Mouse (Mus musculus) fat pad, adult 2 months (tissue): ENCODE results near the gene Flot1.
A peak's percentile ranks its signal among the peaks of the same experiment; 100 is the strongest.
"Not testable (repeated sequence)": the region's sequence is repeated elsewhere in the genome, so short reads cannot be mapped to it uniquely, and the experiment has no call there.

Experiments
- DNase-seq: peaks from one replicate; pipeline ENCODE4 v3.0.0-alpha.2; 2011; ENCODE audit warnings: low read depth, low spot score; ENCODE audit errors: extremely low read depth

Gene Flot1

GRCm38 (mm10) chr17:35835424-35836140, 12.6 kb downstream of the Flot1 start:
- no peak for DNase-seq

- DNase-seq = no peak
Observed at GRCm38 (mm10) chr17:35836178-35836965, 13.3 kb downstream of the Flot1 start.

DNA sequence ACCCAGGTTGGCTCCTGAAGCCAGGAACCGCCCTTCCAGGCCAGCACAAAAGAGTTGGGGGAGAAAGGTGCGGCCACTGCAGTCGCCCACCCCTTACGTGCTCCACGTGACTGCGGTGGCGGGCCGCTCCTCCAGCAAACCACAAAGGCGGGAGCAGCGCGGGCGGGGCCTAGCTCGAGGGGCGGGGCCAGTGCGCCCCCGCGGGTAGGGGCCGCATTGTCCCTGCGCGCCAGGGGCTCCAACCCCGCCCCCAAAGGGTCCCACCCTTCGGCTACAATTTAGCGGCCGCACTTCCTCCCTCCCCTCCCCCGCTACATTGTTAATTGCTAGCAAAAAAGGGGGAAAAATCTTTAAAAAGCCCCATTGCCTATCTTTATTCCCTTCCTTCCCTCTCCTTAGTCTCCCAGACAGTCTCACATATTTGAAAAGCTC, 14.0 kb downstream of the Flot1 start:
- DNase-seq = no peak

DNA sequence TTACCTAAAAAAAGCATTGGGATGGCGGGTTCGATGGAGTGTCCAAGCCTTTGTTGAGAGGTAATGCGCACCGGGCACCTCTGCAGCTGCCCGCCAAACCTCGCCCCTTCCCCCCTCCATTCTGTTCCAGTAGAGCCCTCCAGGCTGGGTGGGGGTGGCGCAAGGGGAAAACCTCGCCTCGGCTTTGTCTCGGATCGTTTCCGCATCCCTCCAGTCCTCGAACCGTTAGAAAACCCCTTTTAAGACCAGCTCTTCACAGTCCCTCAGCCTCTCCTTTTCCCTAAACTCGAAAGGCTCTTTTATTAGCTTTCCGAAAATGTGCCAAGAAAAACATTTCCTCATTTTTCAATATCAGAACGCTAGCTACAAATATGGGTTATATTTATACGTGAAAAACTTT, 14.5 kb downstream of the Flot1 start:
- DNase-seq = no peak

- no peak for DNase-seq
Observed at GRCm38 (mm10) chr17:35838122-35838544, 15.1 kb downstream of the Flot1 start, which contains the start of gene Tubb5. Gene Tubb5 (minus strand): TSS chr17:35838306.

GRCm38 (mm10) chr17:35838570-35838969, 15.5 kb downstream of the Flot1 start:
- no peak for DNase-seq

DNA sequence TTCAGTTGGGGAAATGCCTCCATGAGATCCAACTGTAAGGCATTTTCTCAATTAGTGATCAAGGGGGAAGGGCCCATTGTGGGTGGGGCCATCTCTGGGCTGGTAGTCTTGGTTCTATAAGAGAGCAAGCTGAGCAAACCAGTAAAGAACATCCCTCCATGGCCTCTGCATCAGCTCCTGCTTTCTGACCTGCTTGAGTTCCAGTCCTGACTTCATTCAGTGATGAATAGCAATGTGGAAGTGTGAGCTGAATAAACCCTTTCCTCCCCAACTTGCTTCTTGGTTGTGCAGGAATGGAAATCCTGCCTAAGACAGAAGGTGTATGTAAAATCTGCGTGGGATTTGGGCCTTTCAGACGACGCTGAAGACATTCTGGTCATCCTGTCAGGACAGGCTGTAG, 16.0 kb downstream of the Flot1 start:
- not testable (repeated sequence) for DNase-seq

DNA sequence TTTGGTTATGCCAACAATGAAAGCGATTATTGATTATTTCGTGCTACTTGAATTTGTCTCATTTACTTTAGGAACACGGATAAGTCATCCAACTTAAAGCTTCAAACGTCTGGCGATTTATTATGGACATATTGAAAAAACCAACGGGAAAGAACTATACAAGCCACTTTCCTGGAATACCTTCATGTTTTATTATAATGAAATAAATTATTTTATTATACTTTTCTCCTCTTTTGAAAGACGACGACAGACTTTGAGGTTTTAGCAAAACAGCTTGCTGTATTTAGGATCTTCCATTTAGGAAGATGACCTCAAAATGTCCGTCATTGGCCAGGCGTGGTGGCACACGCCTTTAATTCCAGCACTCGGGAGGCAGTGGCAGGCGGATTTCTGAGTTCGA, 17.5 kb downstream of the Flot1 start:
- DNase-seq = no peak

DNA sequence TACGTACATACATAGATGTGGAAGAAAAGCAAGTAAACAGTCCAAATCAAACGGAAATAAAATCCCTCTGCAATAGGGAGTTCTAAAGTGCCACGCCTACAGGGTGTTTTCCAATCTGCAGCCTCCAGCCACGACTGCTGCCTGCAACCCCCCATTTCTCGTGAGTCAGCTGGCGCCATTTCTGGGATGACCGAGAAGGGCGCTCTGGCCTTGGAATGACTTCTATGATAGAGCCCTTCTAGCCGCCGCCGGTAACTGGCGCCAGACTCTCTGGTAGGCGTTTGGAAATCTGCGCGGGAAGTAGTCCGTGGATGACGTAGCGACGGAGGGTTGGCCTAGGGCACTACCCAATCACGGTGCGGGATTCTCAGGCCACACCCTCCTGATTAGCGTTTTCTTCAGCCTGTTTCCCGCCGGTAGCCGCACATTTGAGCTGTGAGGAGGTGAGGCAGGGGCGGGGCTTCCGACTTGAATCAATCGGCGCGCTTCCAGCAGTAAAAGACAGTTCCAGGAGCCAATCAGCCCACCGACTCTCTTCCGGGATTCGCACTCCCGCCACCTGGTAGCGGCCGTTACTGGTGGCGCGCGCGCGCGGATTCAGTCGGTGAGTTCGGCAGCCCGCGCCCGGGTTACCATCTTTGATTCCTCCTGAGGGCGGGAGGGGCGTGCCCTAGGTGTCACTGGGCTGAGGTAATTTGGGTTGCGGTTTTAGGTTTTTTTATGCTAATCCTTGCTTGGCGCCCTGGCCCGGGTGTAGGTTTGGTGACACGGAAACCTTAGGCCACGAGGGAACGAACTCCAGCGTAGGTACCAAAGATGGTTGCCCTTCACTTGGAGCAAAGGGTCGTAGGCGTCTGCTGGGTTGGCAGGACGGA, 18.3 kb downstream of the Flot1 start, which contains the start of gene Mdc1:
Gene Mdc1, plus strand, starts transcription at position 440 of the 875 bp plus-strand sequence.
- DNase-seq = peak; percentile 95

- no peak for DNase-seq
Observed at GRCm38 (mm10) chr17:35842006-35842405, 19.0 kb downstream of the Flot1 start.

DNA sequence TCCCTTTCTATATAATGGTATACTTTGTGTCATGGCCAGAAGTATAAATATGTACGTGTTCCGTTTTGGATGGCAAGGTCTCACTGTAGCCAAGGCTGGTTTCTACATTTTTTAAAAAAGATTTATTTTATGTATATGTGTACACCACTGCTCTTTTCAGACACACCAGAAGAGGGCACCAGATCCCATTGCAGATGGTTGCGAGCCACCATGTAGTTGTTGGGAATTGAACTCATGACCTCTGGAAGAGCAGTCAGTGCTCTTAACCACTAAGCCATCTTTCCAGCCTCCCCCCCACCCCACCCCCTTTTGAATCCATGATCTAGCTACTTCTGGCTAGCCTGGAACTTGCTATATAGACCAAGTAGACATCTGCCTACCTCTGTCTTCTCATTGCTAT, 20.5 kb downstream of the Flot1 start:
- DNase-seq = no peak

DNA sequence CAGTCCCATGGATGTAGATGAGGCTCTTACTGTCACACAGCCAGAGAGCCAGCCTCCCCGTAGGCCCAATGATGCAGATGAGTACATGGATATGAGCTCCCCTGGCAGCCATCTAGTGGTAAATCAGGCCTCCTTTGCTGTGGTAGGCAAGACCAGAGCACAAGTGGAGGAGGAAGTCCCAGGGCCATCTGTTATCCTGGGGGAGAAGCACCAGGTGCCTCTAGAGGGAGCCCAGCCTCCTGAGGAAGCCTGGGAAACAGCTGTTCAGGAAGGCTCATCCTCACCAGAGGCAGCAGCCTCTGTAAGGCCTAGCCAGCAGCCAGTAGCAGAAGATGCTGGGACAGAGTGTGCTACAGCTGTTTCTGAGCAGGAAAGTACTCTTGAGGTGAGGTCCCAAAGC, 25.1 kb downstream of the Flot1 start:
- DNase-seq = no peak

DNA sequence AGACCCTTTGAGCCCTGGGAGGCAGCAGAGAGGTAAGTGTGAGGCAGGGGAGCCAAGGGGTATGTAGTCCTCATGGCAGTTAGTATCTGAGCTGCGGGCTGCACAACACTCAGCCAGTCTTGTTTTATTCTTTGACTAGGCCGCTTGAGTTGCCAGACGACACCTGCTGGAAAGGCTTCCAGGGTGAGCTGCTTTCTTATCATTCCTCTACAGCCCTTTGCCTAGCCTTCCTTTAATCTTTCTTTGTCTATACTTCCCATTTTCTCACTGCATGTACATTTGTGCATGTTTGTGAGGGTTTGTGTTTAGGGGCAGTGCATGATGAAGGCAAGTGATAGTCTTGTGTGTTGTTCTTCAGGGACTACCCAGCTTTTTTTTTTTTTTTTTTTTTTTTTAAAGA, 27.9 kb downstream of the Flot1 start:
- no peak for DNase-seq

- no peak for DNase-seq
Observed at GRCm38 (mm10) chr17:35859371-35859770, 36.3 kb downstream of the Flot1 start.

- no peak for DNase-seq
Observed at GRCm38 (mm10) chr17:35859835-35860234, 36.8 kb downstream of the Flot1 start.

DNA sequence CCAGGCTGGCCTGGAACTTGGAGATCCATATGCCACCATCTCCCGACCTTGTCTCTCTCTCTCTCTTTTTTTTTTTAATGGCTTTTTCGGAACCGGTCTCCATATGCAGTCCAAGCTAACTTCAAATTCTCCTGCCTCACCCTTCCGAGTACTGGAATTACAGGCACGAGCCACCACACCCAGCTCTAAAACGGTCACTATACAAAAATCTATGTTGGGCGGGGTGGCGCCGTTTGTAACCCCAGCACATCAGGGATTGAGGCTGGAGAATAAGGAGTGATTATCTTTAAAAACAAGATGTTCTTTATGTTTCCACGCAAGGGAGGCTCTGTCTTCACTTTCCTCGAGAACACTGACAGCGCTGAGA, 37.8 kb downstream of the Flot1 start:
- DNase-seq = no peak

DNA sequence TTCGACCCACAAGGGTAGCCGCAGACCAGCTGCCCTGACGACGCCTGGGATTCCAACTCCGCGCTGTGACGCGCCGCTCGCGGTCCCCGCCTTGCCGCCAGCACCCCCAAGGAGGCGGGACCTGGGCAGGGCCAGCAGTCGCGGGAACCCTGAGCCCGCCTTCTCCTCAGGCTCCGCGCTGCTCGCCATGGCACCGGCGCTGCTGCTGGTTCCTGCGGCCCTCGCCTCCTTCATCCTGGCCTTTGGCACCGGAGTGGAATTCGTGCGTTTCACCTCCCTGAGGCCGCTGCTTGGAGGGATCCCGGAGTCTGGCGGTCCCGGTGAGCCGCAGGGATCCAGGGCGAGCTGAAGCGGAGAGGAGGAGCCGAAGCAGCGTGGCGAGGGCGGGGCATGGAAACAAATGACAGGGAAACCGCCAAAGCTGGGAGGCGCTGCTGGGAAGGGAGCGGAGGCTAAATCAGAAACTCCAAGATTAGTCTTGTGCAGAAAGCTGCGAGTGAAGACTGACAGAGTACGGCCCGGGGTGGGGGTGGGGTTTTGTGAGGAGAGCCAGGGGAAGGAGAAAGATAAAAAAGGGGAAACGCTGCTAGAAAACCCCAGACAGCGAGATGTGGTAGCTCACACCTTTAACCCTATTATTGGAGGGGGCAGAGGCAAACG, 38.3 kb downstream of the Flot1 start, which contains the start of gene Nrm:
Gene Nrm, plus strand, starts transcription at position 121 of the 660 bp plus-strand sequence.
- DNase-seq = no peak

GRCm38 (mm10) chr17:35864832-35865353, 41.9 kb downstream of the Flot1 start:
- DNase-seq = no peak

- DNase-seq = no peak
Observed at GRCm38 (mm10) chr17:35865481-35866280, 42.7 kb downstream of the Flot1 start, which contains the start of gene Ppp1r18. Gene Ppp1r18 (plus strand): TSS chr17:35865593.
